Mouse (Mus musculus) natural killer cell, adult 2 months (primary cell): ENCODE measurements around the gene Gzmm.

Source experiments
- DNase-seq, 2 experiments: peaks; one replicate each; pipeline ENCODE4 v3.0.0; 2022; ENCODE audit warnings: low spot score in 2 of 2

Gene Gzmm

DNA sequence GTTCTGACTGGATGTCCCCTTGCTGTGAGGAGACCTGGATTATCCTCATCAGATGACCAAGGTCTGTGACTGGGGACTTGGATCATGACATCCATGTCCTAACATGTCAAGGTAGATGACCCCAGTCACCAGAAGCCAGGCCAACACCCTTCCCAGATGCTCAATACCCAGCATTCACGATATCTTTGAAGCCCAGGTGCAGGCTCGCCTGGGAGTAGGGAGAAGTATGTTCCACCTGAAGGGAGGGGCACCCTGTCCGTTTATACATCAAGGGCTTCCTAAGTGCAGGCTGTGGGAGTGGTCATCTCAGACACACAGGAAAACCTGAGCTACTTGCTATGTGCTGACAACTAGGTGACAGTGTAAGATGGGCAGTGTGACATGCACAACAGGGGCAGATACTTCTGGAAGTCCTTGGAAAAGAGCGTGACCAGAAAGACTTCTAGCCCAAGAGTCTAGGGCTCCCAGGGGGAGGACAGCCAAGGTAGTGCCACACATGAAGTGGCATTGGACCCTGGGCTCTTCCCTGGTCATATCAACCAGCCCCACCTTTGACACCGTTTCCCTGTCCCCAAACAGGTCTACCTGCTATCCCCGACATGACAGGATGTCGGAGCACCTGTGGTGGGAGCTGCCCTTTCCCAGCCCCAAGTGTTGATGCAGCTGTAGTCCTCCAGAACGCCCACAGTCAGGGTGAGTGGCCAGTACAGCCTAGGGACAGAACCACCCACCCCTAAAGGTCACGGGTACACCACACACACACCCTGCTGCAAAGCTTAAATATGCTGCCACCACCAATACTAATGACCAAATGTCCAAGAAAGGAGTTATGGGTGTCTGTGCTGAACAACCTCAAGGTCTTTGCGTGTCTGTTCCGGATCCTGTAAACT lies 8.0 kb upstream of the Gzmm start:
- DNase-seq, result no peak

DNA sequence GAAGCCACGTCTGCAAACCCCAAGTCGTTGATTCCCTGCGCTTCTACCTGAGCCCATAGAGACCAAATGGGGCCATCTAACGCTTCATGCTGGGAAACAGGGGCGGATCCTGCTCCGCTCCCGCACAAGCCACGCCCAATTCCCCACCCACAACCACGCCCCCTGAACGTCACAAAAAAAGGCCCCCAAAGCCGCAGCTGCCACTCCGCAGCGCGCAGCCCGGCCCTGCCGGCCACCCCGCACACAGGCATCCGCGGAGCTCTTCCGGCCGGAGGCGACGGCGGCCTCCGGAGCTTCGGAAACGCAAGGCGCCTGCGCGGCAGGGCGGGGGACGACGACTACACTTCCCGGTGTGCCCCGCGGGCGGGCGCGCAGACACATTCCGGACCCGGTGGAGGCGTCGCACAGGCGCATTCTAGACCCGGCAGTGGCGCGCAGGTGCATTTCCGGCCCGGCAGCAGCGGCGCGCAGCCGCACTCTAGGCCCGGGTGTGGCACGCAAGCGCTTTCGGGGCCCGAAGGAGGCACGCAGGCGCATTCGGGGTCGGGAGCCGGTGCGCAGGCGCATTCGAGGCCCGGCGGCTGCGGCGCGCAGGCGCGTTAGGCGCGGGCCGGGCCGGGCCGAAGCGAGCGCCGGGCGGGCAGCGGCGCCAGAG lies 7.1 kb upstream of the Gzmm start, which contains the start of gene Cdc34:
Gene Cdc34, plus strand, starts transcription at position 605 of the 655 bp plus-strand sequence.
- DNase-seq, result peak; percentile 98 to 99

- no peak for DNase-seq
Measured at GRCm38 (mm10) chr10:79682551-79682915, 6.3 kb upstream of the Gzmm start.

DNA sequence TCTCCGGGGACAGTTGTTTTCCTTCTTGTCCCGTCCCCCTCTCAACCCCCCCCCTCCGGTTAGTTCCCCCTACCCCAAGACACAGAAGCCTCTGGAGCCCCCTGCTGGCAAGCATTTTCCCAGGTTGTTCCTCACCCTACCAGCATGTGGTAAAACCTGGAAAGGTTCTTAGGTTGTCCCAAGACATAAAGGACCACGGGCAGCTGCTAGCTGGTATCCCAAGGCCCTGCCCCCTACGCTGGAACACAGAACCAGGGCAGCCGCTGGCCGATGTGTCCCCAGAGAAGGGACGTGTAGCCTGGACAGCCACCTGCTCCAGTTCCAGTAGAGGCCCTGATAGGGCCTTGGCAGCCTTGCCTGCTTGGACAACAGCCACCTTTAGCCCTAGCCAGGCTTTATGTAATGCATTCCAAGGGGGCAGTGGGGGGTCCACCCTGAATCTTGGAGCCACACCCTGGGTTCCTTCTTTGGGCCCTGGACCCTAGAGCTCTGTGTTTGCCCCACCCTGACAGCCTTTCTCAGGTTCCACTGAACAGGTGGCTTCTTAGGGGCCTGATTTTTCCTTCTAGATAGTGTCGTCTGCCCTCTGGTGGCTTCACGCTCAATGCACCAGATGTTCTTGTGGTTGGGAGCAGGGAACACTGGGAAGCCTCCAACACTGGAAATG lies 5.8 kb upstream of the Gzmm start:
- peak in 1 of 2 experiments; percentile 51 for DNase-seq

DNA sequence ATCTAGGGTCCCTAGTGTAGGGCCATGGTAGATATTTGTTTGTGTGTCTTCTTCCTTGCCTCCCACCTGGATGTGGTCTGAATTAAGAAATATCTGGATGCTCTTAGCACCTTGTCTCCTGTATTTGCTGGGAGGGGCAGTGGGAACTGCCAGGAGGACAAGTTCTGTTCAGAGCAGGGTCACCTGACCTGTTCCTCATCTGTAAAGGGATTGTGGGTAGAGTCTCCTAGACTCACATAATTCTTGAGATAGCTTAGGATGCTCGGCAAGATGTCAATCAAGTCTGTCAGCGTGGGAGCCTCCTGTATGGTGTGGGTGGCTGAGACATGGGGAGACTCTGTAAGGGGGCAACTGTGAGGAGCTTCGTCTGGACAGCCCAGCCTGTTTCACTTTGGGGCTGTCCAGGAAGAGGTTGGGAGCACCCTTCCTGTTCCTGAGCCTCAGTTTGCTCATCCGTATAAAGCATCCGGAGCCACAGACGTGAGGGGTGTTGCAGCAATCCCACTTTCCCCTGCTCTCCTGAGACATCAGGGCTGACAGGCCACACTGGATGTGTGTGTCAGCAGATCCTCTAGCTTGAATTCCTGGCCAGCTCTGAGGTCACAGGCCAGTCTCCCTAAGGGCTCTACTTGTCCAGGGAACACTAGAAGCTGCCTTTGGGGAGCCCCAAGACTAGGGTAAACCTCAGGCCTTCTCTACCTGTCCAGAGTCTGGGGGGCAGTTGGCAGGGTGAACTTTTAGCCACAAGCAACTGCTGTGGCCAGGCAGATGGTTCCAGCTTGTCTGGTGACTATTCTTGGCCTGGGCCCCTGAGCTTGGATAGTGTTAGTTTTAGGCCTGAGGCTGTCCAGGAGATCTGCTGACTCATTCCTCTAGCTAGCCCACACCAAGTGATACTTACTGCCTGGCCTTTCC lies 4.8 kb upstream of the Gzmm start:
- DNase-seq, result no peak

- DNase-seq, result no peak
Measured at GRCm38 (mm10) chr10:79684770-79685600, 3.8 kb upstream of the Gzmm start.

GRCm38 (mm10) chr10:79686219-79686618 lies 2.6 kb upstream of the Gzmm start:
- no peak for DNase-seq

GRCm38 (mm10) chr10:79686691-79687090 lies 2.1 kb upstream of the Gzmm start:
- DNase-seq, result no peak

DNA sequence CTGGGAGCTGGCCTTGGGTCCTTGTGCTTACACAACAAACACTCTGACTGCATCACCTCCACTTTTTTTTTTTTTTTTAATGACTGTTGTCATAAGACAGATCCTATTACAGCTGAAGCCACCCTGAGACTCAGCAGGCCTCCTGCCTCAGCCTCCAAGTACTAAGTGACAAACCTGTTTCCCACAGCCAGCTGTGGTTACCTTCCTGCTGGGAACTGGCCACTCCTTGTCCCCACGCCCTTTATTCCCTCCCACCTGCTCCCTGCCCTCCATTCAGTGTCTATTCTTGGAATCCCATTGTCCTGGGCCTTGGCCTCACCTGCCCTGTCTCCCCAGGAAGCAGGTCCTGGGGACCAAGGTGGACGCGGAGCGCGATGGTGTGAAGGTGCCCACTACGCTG lies 1.3 kb upstream of the Gzmm start:
- no peak for DNase-seq

GRCm38 (mm10) chr10:79689178-79689577 lies 358 bp downstream of the Gzmm start:
- peak in 1 of 2 experiments; percentile 47 for DNase-seq

GRCm38 (mm10) chr10:79691986-79692548 lies 3.2 kb downstream of the Gzmm start:
- DNase-seq, result peak; percentile 73 to 86

DNA sequence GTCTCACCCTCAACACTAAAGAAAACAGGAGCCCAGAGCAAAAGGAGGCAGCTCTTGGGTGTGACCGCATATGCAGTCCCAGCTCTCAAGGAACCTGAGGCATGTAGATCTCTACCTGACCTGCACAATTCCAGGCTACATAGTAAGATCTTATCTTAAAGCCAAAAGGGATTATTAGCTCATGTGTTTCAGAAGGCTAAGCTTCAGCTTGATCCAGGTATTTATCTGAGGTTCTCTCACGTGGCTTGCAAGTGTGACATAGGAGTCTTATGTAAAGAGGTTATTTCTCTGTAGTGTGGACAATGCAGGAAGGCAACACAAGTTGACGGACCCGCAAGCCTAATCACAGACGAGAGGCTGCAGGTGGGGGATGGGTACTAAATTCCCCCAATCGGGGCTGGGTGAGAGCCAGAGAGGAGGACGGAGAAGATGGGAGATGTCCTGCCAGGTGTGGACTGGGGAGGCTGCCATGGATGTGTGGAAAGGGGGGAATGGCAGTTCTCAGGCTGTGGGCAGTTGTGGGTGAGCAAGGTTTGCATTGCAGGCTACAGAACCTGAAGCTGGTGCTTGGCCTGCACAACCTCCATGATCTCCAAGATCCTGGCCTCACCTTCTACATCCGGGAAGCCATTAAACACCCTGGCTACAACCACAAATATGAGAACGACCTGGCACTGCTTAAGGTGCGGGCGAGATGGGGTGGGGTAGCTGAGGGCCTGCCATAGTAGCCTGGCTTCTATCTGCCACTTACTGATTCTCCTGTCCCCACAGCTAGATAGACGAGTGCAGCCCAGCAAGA lies 5.0 kb downstream of the Gzmm start:
- no peak for DNase-seq

GRCm38 (mm10) chr10:79694379-79694655 lies 5.5 kb downstream of the Gzmm start:
- DNase-seq, result no peak

- DNase-seq, result peak; percentile 58 to 74
Measured at GRCm38 (mm10) chr10:79695231-79696128, 6.7 kb downstream of the Gzmm start.

GRCm38 (mm10) chr10:79696129-79696651 lies 7.4 kb downstream of the Gzmm start:
- no peak for DNase-seq

DNA sequence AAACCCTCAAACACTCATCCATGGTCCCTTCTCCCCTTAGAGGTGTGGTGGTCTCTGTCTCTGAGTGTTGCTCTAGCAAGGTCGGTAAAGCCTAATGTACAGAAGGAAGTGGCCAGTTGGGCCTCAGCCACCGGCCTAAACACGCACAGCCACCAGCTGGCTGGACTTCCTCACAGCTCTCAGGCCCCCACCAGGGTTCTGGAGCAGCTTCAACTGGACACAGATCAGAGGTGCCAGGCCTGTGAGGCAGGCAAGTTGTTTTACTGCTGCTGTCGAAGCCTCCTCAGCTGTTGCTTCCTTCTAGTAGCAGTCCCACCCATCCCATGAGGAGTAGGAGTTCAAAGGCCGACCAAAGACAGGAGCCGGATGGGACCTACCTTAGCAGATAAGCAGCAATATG lies 9.1 kb downstream of the Gzmm start:
- no peak for DNase-seq

DNA sequence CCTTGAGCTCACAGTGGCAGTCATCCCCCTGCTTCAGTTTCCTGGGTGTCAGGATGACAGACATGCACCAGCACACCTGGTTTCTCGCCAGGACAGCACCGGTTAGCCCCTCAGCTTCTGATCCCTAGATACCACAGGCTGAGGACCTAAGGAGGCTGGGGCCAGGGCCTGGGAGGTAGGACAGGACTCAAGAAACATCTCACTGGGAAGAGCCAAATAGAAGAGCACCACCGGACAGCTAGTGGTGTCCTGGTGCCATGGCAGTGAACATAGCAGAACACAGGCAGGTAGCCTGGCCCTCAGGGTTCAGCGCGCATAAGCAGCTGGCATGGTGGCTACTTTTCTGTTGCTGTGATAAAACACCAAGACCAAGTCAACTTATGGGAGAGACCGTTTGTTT lies 9.6 kb downstream of the Gzmm start:
- no peak for DNase-seq

DNA sequence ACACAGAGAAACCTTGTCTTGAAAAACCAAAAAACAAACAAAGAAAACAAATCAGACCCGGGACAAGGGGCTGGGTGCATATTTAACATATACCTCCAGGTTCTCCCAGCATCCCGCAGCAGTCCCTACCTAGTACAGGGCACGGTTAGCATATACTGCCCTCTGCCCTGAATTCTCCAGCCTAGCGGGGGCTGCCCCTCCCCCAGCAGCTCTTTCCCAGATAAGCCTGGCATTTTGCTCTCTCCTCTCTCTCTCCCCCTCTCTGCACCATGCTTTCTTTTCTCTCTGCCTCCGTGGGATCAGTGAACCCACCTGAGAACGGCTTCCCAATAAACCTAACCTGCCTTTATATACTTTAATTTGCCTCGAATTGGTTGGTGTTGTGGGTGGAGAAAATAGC lies 11.9 kb downstream of the Gzmm start:
- no peak for DNase-seq
